Mouse (Mus musculus) frontal cortex, adult 2 months (tissue): ENCODE results near the gene Hist1h2ba. TPM values are rescaled to one million over a fixed set of nuclear protein-coding genes. Genes with fewer than 3 reads are reported as not detected.
A peak's percentile ranks its signal among the peaks of the same experiment; 100 is the strongest.

Experiments
- DNase-seq, 2 experiments: peaks; one replicate each; pipeline ENCODE4 v3.0.0; 2022; ENCODE audit warnings: low spot score in 1 of 2; ENCODE audit errors: extremely low spot score in 1 of 2
- polyA plus RNA-seq: library from polyadenylated mRNA; depleted of rRNA; stranded (reverse); fragments of >200 nt; gene quantifications from 2 replicates; pipeline ENCODE4 v1.2.3, GENCODE M21; 2012; rRNA removed

Gene Hist1h2ba
- polyA plus RNA-seq, result not detected in 2 replicates

GRCm38 (mm10) chr13:23933421-23934210, at the start of gene Hist1h2ba:
TSS of gene Hist1h2ba (minus strand) at chr13:23934156.
- DNase-seq, result no peak

- no peak for DNase-seq
Observed at GRCm38 (mm10) chr13:23972271-23972670, 38.3 kb upstream of the Hist1h2ba start.

GRCm38 (mm10) chr13:23971870-23972269, 37.9 kb upstream of the Hist1h2ba start:
- no peak for DNase-seq

GRCm38 (mm10) chr13:23964909-23965308, 31.0 kb upstream of the Hist1h2ba start:
- DNase-seq, result no peak

- DNase-seq, result no peak
Observed at GRCm38 (mm10) chr13:23959776-23960175, 25.8 kb upstream of the Hist1h2ba start.

GRCm38 (mm10) chr13:23950928-23951327, 17.0 kb upstream of the Hist1h2ba start:
- DNase-seq, result no peak

- no peak for DNase-seq
Observed at GRCm38 (mm10) chr13:23949484-23950246, 15.7 kb upstream of the Hist1h2ba start.

- DNase-seq, result no peak
Observed at GRCm38 (mm10) chr13:23946254-23946653, 12.3 kb upstream of the Hist1h2ba start.

GRCm38 (mm10) chr13:23942861-23943260, 8.9 kb upstream of the Hist1h2ba start:
- no peak for DNase-seq

GRCm38 (mm10) chr13:23940291-23940690, 6.3 kb upstream of the Hist1h2ba start:
- DNase-seq, result no peak

- DNase-seq, result peak in 1 of 2 experiments; percentile 53
Observed at GRCm38 (mm10) chr13:23938699-23939098, 4.7 kb upstream of the Hist1h2ba start.

GRCm38 (mm10) chr13:23934211-23934520, 210 bp upstream of the Hist1h2ba start, which contains the start of gene Hist1h2aa:
TSS of gene Hist1h2aa (plus strand) at chr13:23934462.
- DNase-seq, result no peak

GRCm38 (mm10) chr13:23930904-23931303, 3.1 kb downstream of the Hist1h2ba start:
- DNase-seq, result no peak

- no peak for DNase-seq
Observed at GRCm38 (mm10) chr13:23930461-23930860, 3.5 kb downstream of the Hist1h2ba start.

GRCm38 (mm10) chr13:23928637-23929036, 5.3 kb downstream of the Hist1h2ba start:
- DNase-seq, result no peak

GRCm38 (mm10) chr13:23925792-23926191, 8.2 kb downstream of the Hist1h2ba start:
- no peak for DNase-seq

- no peak for DNase-seq
Observed at GRCm38 (mm10) chr13:23917674-23918073, 16.3 kb downstream of the Hist1h2ba start.

GRCm38 (mm10) chr13:23916132-23916531, 17.8 kb downstream of the Hist1h2ba start:
- no peak for DNase-seq

GRCm38 (mm10) chr13:23914376-23915167, 19.4 kb downstream of the Hist1h2ba start, which contains the start of gene Slc17a4:
TSS of gene Slc17a4 (minus strand) at chr13:23915009.
- no peak for DNase-seq

- no peak for DNase-seq
Observed at GRCm38 (mm10) chr13:23913791-23914306, 20.1 kb downstream of the Hist1h2ba start.

- DNase-seq, result no peak
Observed at GRCm38 (mm10) chr13:23911335-23911734, 22.6 kb downstream of the Hist1h2ba start.
